Mouse (Mus musculus) MEL (cell line): ENCODE results near the gene Col5a3. TPM values are rescaled to one million over a fixed set of nuclear protein-coding genes. Genes with fewer than 3 reads are reported as not detected.
A peak's percentile ranks its signal among the peaks of the same experiment; 100 is the strongest.

Source experiments
- DNase-seq: peaks from one replicate; pipeline ENCODE4 v3.0.0; 2011; ENCODE audit warnings: low read depth, low spot score
- H3K27ac ChIP-seq: 2 replicates; pipeline ENCODE4 v1.5.1; 2012; ENCODE audit warnings: low read depth, mild to moderate bottlenecking, control low read depth, low read length, moderate library complexity; ENCODE audit not compliant: control insufficient read depth
- H3K27me3 ChIP-seq, 2 experiments: fragments of 150-350 bp in 1 of 2; sonication (generic) in 1 of 2; 2 replicates each; pipeline ENCODE4 v1.6.1; 2012; ENCODE audit warnings: low read length in 2 of 2, mild to moderate bottlenecking in 2 of 2, improper control_type of control experiment in 1 of 2, moderate library complexity in 1 of 2; ENCODE audit not compliant: insufficient read depth in 2 of 2, control insufficient read depth in 1 of 2
- H3K36me3 ChIP-seq, 2 experiments: 2 replicates each; pipeline ENCODE4 v1.6.1; 2012 to 2014; ENCODE audit warnings: low read length in 2 of 2, improper control_type of control experiment in 1 of 2, inconsistent platforms in 1 of 2, mild to moderate bottlenecking in 1 of 2; ENCODE audit not compliant: insufficient read depth in 2 of 2, control insufficient read depth in 1 of 2
- H3K4me1 ChIP-seq, 2 experiments: fragments of 150-350 bp in 1 of 2; sonication (generic) in 1 of 2; 2 replicates each; pipeline ENCODE4 v1.6.1; 2012; ENCODE audit warnings: low read length in 2 of 2, improper control_type of control experiment in 1 of 2, mild to moderate bottlenecking in 1 of 2; ENCODE audit not compliant: insufficient read depth in 2 of 2, control insufficient read depth in 1 of 2
- H3K4me3 ChIP-seq, 2 experiments: fragments of 150-350 bp in 1 of 2; sonication (generic) in 1 of 2; 2 replicates each; pipeline ENCODE4 v1.5.1; 2012; ENCODE audit warnings: low read depth in 2 of 2, low read length in 2 of 2, mild to moderate bottlenecking in 2 of 2, moderate library complexity in 2 of 2, control low read depth in 1 of 2, improper control_type of control experiment in 1 of 2; ENCODE audit not compliant: control insufficient read depth in 1 of 2, insufficient read depth in 1 of 2
- H3K79me2 ChIP-seq: 2 replicates; pipeline ENCODE4 v1.6.1; 2012; ENCODE audit warnings: mild to moderate bottlenecking, low read length, moderate library complexity; ENCODE audit not compliant: control insufficient read depth, poor library complexity, insufficient read depth
- H3K9ac ChIP-seq: 2 replicates; pipeline ENCODE4 v1.6.1; 2012; ENCODE audit warnings: low read depth, mild to moderate bottlenecking, control low read depth, low read length, moderate library complexity; ENCODE audit not compliant: control insufficient read depth, poor library complexity, severe bottlenecking
- H3K9me3 ChIP-seq: fragments of 150-350 bp; sonication (generic); replicated peaks from 2 replicates; pipeline ENCODE4 v1.6.1; 2012; ENCODE audit warnings: mild to moderate bottlenecking, low read length, improper control_type of control experiment, moderate library complexity; ENCODE audit not compliant: insufficient read depth
- BHLHE40 ChIP-seq: IDR thresholded peaks from 2 replicates; pipeline ENCODE4 v1.6.1; 2012; ENCODE audit warnings: low read depth, mild to moderate bottlenecking, inconsistent platforms, low read length, improper control_type of control experiment, borderline replicate concordance
- CHD1 ChIP-seq: IDR thresholded peaks from 2 replicates; pipeline ENCODE4 v1.6.1; 2012; ENCODE audit warnings: low read depth, mild to moderate bottlenecking, inconsistent platforms, low read length, improper control_type of control experiment
- CHD2 ChIP-seq: IDR thresholded peaks from 2 replicates; pipeline ENCODE4 v1.6.1; 2011; ENCODE audit warnings: low read length, improper control_type of control experiment
- CTCF ChIP-seq, 3 experiments: IDR thresholded peaks in 2 of 3; conservative IDR thresholded peaks in 1 of 3; 2 replicates each; pipeline ENCODE4 v1.5.1; 2011 to 2012; ENCODE audit warnings: low read length in 3 of 3, low read depth in 2 of 3, mild to moderate bottlenecking in 2 of 3, improper control_type of control experiment in 1 of 3, inconsistent platforms in 1 of 3, mixed read lengths in 1 of 3, moderate library complexity in 1 of 3; ENCODE audit not compliant: control insufficient read depth in 1 of 3, insufficient read depth in 1 of 3, poor library complexity in 1 of 3, severe bottlenecking in 1 of 3
- E2F4 ChIP-seq: IDR thresholded peaks from 2 replicates; pipeline ENCODE4 v1.6.1; 2011; ENCODE audit warnings: low read depth, low read length, improper control_type of control experiment, borderline replicate concordance
- ELF1 ChIP-seq: IDR thresholded peaks from 2 replicates; pipeline ENCODE4 v1.6.1; 2014; ENCODE audit warnings: low read depth, mild to moderate bottlenecking, inconsistent platforms, low read length, improper control_type of control experiment, moderate library complexity
- ETS1 ChIP-seq: IDR thresholded peaks from 2 replicates; pipeline ENCODE4 v1.6.1; 2012; ENCODE audit warnings: low read depth, mild to moderate bottlenecking, inconsistent platforms, low read length, improper control_type of control experiment, moderate library complexity
- GABPA ChIP-seq: IDR thresholded peaks from 2 replicates; pipeline ENCODE4 v1.6.1; 2012; ENCODE audit warnings: low read depth, mild to moderate bottlenecking, inconsistent platforms, low read length, improper control_type of control experiment, moderate library complexity
- GATA1 ChIP-seq: IDR thresholded peaks from 2 replicates; pipeline ENCODE4 v1.6.1; 2011; ENCODE audit warnings: low read depth, low read length, improper control_type of control experiment
- HCFC1 ChIP-seq: IDR thresholded peaks from 2 replicates; pipeline ENCODE4 v1.6.1; 2012; ENCODE audit warnings: low read depth, mild to moderate bottlenecking, inconsistent platforms, low read length, improper control_type of control experiment, moderate library complexity
- JUND ChIP-seq: IDR thresholded peaks from 2 replicates; pipeline ENCODE4 v1.6.1; 2011; ENCODE audit warnings: low read depth, mild to moderate bottlenecking, improper control_type of control experiment, low read length
- MAFK ChIP-seq: IDR thresholded peaks from 2 replicates; pipeline ENCODE4 v1.6.1; 2011; ENCODE audit warnings: low read depth, mild to moderate bottlenecking, low read length, improper control_type of control experiment, borderline replicate concordance
- MAX ChIP-seq: IDR thresholded peaks from 2 replicates; pipeline ENCODE4 v1.6.1; 2011; ENCODE audit warnings: low read length, improper control_type of control experiment
- MAZ ChIP-seq: IDR thresholded peaks from 2 replicates; pipeline ENCODE4 v1.6.1; 2012; ENCODE audit warnings: low read depth, mild to moderate bottlenecking, inconsistent platforms, low read length, improper control_type of control experiment
- MEF2A ChIP-seq: IDR thresholded peaks from 2 replicates; pipeline ENCODE4 v1.6.1; 2014; ENCODE audit warnings: low read depth, mild to moderate bottlenecking, inconsistent platforms, low read length, improper control_type of control experiment; ENCODE audit not compliant: poor library complexity, insufficient replicate concordance, severe bottlenecking; ENCODE audit errors: extremely low read depth
- MXI1 ChIP-seq: IDR thresholded peaks from 2 replicates; pipeline ENCODE4 v1.6.1; 2011; ENCODE audit warnings: mild to moderate bottlenecking, low read depth, low read length, improper control_type of control experiment
- MYB ChIP-seq: IDR thresholded peaks from 2 replicates; pipeline ENCODE4 v1.6.1; 2011; ENCODE audit warnings: mild to moderate bottlenecking, low read depth, low read length, improper control_type of control experiment
- NELFE ChIP-seq: IDR thresholded peaks from 2 replicates; pipeline ENCODE4 v1.6.1; 2011; ENCODE audit warnings: low read depth, low read length, improper control_type of control experiment
- NRF1 ChIP-seq: IDR thresholded peaks from 2 replicates; pipeline ENCODE4 v1.6.1; 2014; ENCODE audit warnings: low read depth, mild to moderate bottlenecking, inconsistent platforms, low read length, improper control_type of control experiment, moderate library complexity; ENCODE audit not compliant: poor library complexity, insufficient read depth, severe bottlenecking
- POLR2A ChIP-seq, 2 experiments: IDR thresholded peaks; 2 replicates each; pipeline ENCODE4 v1.6.1; 2011 to 2012; ENCODE audit warnings: low read length in 2 of 2, mild to moderate bottlenecking in 2 of 2, control low read depth in 1 of 2, improper control_type of control experiment in 1 of 2, low read depth in 1 of 2, moderate library complexity in 1 of 2; ENCODE audit not compliant: control insufficient read depth in 1 of 2, insufficient read depth in 1 of 2, poor library complexity in 1 of 2
- POLR2AphosphoS5 ChIP-seq: IDR thresholded peaks from 2 replicates; pipeline ENCODE4 v1.6.1; 2012; ENCODE audit warnings: low read depth, borderline replicate concordance, mild to moderate bottlenecking, inconsistent platforms, low read length, moderate library complexity, mixed read lengths
- RAD21 ChIP-seq: IDR thresholded peaks from 2 replicates; pipeline ENCODE4 v1.6.1; 2011; ENCODE audit warnings: mild to moderate bottlenecking, low read depth, low read length, improper control_type of control experiment
- RCOR1 ChIP-seq: IDR thresholded peaks from 2 replicates; pipeline ENCODE4 v1.6.1; 2012; ENCODE audit warnings: low read depth, mild to moderate bottlenecking, inconsistent platforms, low read length, improper control_type of control experiment
- SIN3A ChIP-seq: IDR thresholded peaks from 2 replicates; pipeline ENCODE4 v1.6.1; 2012; ENCODE audit warnings: low read length, improper control_type of control experiment, inconsistent platforms
- SMC3 ChIP-seq: IDR thresholded peaks from 2 replicates; pipeline ENCODE4 v1.6.1; 2011; ENCODE audit warnings: low read depth, low read length, improper control_type of control experiment
- TBP ChIP-seq: IDR thresholded peaks from 2 replicates; pipeline ENCODE4 v1.8.0; 2011; ENCODE audit warnings: low read depth, low read length, improper control_type of control experiment
- USF1 ChIP-seq: IDR thresholded peaks from 2 replicates; pipeline ENCODE4 v1.6.1; 2014; ENCODE audit warnings: low read depth, mild to moderate bottlenecking, inconsistent platforms, low read length, improper control_type of control experiment, moderate library complexity
- USF2 ChIP-seq, 2 experiments: IDR thresholded peaks; 2 replicates each; pipeline ENCODE4 v1.6.1; 2011 to 2012; ENCODE audit warnings: improper control_type of control experiment in 2 of 2, low read length in 2 of 2, borderline replicate concordance in 1 of 2, inconsistent platforms in 1 of 2, low read depth in 1 of 2, mild to moderate bottlenecking in 1 of 2; ENCODE audit not compliant: insufficient read depth in 1 of 2
- ZC3H11A ChIP-seq: IDR thresholded peaks from 2 replicates; pipeline ENCODE4 v1.6.1; 2012; ENCODE audit warnings: low read depth, mild to moderate bottlenecking, inconsistent platforms, low read length, improper control_type of control experiment
- ZMIZ1 ChIP-seq: IDR thresholded peaks from 2 replicates; pipeline ENCODE4 v1.6.1; 2012; ENCODE audit warnings: low read depth, mild to moderate bottlenecking, inconsistent platforms, low read length, improper control_type of control experiment, moderate library complexity
- ZNF384 ChIP-seq: IDR thresholded peaks from 2 replicates; pipeline ENCODE4 v1.6.1; 2012; ENCODE audit warnings: low read depth, mild to moderate bottlenecking, inconsistent platforms, low read length, improper control_type of control experiment
- polyA plus RNA-seq, 2 experiments: library from polyadenylated mRNA; stranded (reverse) in 1 of 2; unstranded in 1 of 2; fragments of >175 nt in 1 of 2; fragments of >200 nt in 1 of 2; gene quantifications; 2 replicates each; pipeline versions ENCODE4 v1.2.1 to v1.2.4; 2012; ENCODE audit warnings: low replicate concordance in 2 of 2, low read depth in 1 of 2; ENCODE audit not compliant: insufficient read length in 2 of 2, insufficient read depth in 1 of 2, missing spikeins in 1 of 2
- total RNA-seq: library from RNA; depleted of rRNA; stranded (reverse); fragments of 300-350 nt; gene quantifications from 2 replicates; pipeline ENCODE4 v1.2.3, GENCODE M21; 2012

Gene Col5a3
- total and polyA plus RNA-seq, 3 experiments: 0.08 to 0.53 TPM; not detected in 1

- TF ChIP-seq CTCF (IDR thresholded peaks at IDR 0.05 in 2 of 3, conservative IDR thresholded peaks at IDR 0.05 in 1 of 3; ENCODE audit: control insufficient read depth in 1 of 3, insufficient read depth in 1 of 3, low read depth in 2 of 3, low read length in 3 of 3, poor library complexity in 1 of 3, severe bottlenecking in 1 of 3) (no peak), USF2 (IDR thresholded peaks at IDR 0.05; ENCODE audit: borderline replicate concordance in 1 of 2, insufficient read depth in 1 of 2, low read depth in 1 of 2, low read length in 2 of 2) (no peak), MYB (no peak), E2F4 (no peak), BHLHE40 (no peak), POLR2AphosphoS5 (no peak), ZC3H11A (no peak), POLR2A (IDR thresholded peaks at IDR 0.05; ENCODE audit: control insufficient read depth in 1 of 2, insufficient read depth in 1 of 2, low read depth in 1 of 2, low read length in 2 of 2, poor library complexity in 1 of 2) (peak in 1 of 2 experiments; percentile 47; a peak in 2 of 4 replicates), CHD2 (no peak), MAFK (no peak), HCFC1 (peak; percentile 100), RCOR1 (no peak)
These were observed 63.3 kb downstream of the Col5a3 start (continued) for GRCm38 (mm10) chr9:20751477-20752029.

GRCm38 (mm10) chr9:20749213-20749612 is 65.7 kb downstream of the Col5a3 start:
- peak; percentile 85 for DNase-seq
- Histone ChIP-seq H3K9ac (peak overlapping the region; percentile 42), H3K79me2 (no peaks in the 10 kb centered on the region), H3K9me3 (no peaks in the 10 kb centered on the region), H3K27me3 (peaks cover 12 to 18% of the 10 kb centered on the region in 2 experiments), H3K36me3 (peaks cover 0 to 24% of the 10 kb centered on the region in 2 experiments; a peak in 2 of 4 replicates), H3K4me1 (peaks cover 18 to 44% of the 10 kb centered on the region in 2 experiments), H3K4me3 (peak overlapping the region; percentile 1 to 40), H3K27ac (peak overlapping the region; percentile 40)
- TF ChIP-seq RCOR1 (peak; percentile 53), BHLHE40 (0 out of 2 replicates have a peak, but pooled peaks have one; percentile 7), HCFC1 (peak; percentile 65; the same call in 1 of the 2 replicates), GATA1 (peak; percentile 75), MAX (peak; percentile 59; the same call in 1 of the 2 replicates), CHD2 (no peak), ETS1 (peak; percentile 63), CHD1 (no peak), POLR2A (IDR thresholded peaks at IDR 0.05; ENCODE audit: control insufficient read depth in 1 of 2, insufficient read depth in 1 of 2, low read depth in 1 of 2, low read length in 2 of 2, poor library complexity in 1 of 2) (peak in 1 of 2 experiments; percentile 65; a peak in 2 of 4 replicates), RAD21 (no peak), SMC3 (no peak), MXI1 (peak; percentile 59), USF1 (peak; percentile 76), USF2 (IDR thresholded peaks at IDR 0.05; ENCODE audit: borderline replicate concordance in 1 of 2, insufficient read depth in 1 of 2, low read depth in 1 of 2, low read length in 2 of 2) (no peak), E2F4 (peak; percentile 76; the same call in 1 of the 2 replicates), MEF2A (no peak), ZNF384 (0 out of 2 replicates have a peak, but pooled peaks have one; percentile 54), SIN3A (peak; percentile 76), GABPA (no peak), ELF1 (no peak), NELFE (no peak; the same call in 1 of the 2 replicates), MAZ (no peak; the same call in 1 of the 2 replicates), NRF1 (no peak), CTCF (IDR thresholded peaks at IDR 0.05 in 2 of 3, conservative IDR thresholded peaks at IDR 0.05 in 1 of 3; ENCODE audit: control insufficient read depth in 1 of 3, insufficient read depth in 1 of 3, low read depth in 2 of 3, low read length in 3 of 3, poor library complexity in 1 of 3, severe bottlenecking in 1 of 3) (no peak), JUND (no peak), TBP (peak; percentile 67), MAFK (no peak), ZMIZ1 (peak; percentile 62; the same call in 1 of the 2 replicates), ZC3H11A (no peak; the same call in 1 of the 2 replicates)
